Mouse (Mus musculus) ovary, adult 18-20 months (tissue): ENCODE data around the gene Fcamr.

Experiments
- DNase-seq: peaks from one replicate; pipeline ENCODE4 v3.0.0; 2022; ENCODE audit warnings: low spot score, mixed read lengths

The Fcamr gene

DNA sequence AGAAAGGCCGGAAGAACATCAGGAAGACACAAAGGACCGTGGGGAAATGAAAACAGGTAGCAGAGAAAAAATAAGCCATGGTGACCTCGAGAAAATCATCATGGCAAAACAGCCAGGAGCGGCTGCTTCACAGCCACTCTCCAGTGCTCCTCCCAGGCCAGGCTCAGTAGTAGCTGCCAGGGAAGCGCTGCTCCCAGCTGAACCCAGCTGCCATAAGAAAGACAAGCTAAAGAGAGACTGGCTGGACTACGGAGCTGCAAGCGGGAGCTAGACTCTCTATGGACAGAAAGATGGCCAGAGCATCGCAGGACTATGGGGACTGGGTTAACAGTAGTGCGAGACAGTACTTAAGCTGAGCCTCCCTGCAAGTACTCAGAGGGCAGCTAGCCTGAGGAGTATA, 54.1 kb downstream of the Fcamr start:
- no peak for DNase-seq

GRCm38 (mm10) chr1:130855723-130856122, 55.0 kb downstream of the Fcamr start:
- DNase-seq = no peak

DNA sequence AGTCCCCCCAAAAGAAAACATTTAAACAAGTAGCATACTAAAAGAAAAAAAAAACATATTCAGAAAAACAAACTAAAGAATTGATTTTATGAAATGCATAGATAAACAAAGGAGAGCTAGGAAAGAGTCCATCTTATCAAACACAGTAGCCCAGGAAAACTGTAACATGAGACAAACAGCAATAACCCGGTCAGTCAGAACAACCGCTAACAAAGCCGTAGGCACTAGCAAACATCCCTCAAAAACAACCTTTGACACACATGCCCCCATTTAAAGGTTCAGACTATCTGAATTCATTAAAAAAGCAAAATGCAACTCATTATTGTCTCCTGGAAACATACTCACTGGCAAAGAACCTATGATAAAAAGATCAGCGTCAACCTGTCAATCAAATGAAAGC, 56.8 kb downstream of the Fcamr start:
- no peak for DNase-seq

- no peak for DNase-seq
These were observed 63.5 kb downstream of the Fcamr start for GRCm38 (mm10) chr1:130864238-130864637.
